Mouse (Mus musculus): Measurements from ENCODE around the gene Sipa1l3.

DNA sequence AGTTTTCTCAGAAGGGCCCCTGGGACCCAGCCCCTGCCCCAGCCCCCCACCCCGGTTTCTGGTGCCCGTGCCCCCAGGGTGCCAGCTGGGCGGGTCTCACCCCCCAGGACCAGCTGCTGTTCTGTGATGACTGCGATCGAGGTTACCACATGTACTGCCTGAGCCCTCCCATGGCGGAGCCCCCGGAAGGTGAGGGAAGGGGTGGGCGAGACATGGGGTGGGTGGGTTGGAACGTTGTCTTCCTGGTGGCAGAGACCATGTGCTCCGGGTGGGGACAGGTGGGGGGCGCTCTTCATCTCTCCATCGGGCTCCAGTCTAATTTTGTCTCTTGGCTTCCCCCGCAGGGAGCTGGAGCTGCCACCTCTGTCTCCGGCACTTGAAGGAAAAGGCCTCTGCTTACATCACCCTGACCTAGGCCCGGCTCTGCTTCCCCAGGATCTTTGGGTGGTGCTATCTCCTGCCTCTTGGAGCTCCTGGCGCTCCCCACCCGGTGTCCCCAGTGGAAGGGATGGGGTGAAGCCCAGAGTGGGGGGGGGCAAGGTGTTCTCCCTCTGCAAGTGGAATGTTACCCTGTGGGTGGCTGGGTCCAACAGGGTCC is 202.2 kb downstream of the Sipa1l3 start:
- TF ChIP-seq CTCF (IDR thresholded peaks at IDR 0.05; ENCODE audit: borderline replicate concordance, insufficient read depth, low read depth, low read length) (no peak), POLR2A (IDR thresholded peaks at IDR 0.05; ENCODE audit: borderline replicate concordance, insufficient read depth, low read length) (no peak)
